Mouse (Mus musculus) heart, postnatal 0 days (tissue): ENCODE measurements around the gene Serpina6. TPM values are rescaled to one million over a fixed set of nuclear protein-coding genes. Genes with fewer than 3 reads are reported as not detected.

ENCODE experiments used
- ATAC-seq: fragments of 200-750 bp; cut with Nextera tagmentation; 2 replicates; pipeline ENCODE4 v1.8.0; 2017; ENCODE audit warnings: low read depth, moderate number of reproducible peaks, moderate library complexity; ENCODE audit not compliant: insufficient read depth
- DNase-seq: peaks from one replicate; pipeline ENCODE4 v3.0.0-alpha.2; 2016; ENCODE audit warnings: low spot score
- H3K27ac ChIP-seq: fragments of 300-500 bp; sonication (generic); 2 replicates; pipeline ENCODE4 v1.5.1; 2014; ENCODE audit warnings: low read depth, mild to moderate bottlenecking
- H3K27me3 ChIP-seq: fragments of 300-500 bp; sonication (generic); 2 replicates; pipeline ENCODE4 v1.6.1; 2014; ENCODE audit warnings: low read length, mixed read lengths; ENCODE audit not compliant: control insufficient read depth, insufficient read depth
- H3K36me3 ChIP-seq: fragments of 300-500 bp; sonication (generic); replicated peaks from 2 replicates; pipeline ENCODE4 v1.6.1; 2014; ENCODE audit warnings: low read length, mixed read lengths; ENCODE audit not compliant: control insufficient read depth, insufficient read depth
- H3K4me1 ChIP-seq: fragments of 300-500 bp; sonication (generic); 2 replicates; pipeline ENCODE4 v1.6.1; 2014; ENCODE audit warnings: antibody characterized with exemption; ENCODE audit not compliant: control insufficient read depth, insufficient read depth
- H3K4me2 ChIP-seq: fragments of 300-500 bp; sonication (generic); 2 replicates; pipeline ENCODE4 v1.6.1; 2014; ENCODE audit warnings: low read depth, mild to moderate bottlenecking, low read length, moderate library complexity
- H3K4me3 ChIP-seq: fragments of 300-500 bp; sonication (generic); 2 replicates; pipeline ENCODE4 v1.5.1; 2014; ENCODE audit warnings: low read depth, low read length
- H3K9ac ChIP-seq: fragments of 300-500 bp; sonication (generic); replicated peaks from 2 replicates; pipeline ENCODE4 v1.6.1; 2014; ENCODE audit warnings: low read depth, low read length, mixed read lengths
- H3K9me3 ChIP-seq: fragments of 300-500 bp; sonication (generic); replicated peaks from 2 replicates; pipeline ENCODE4 v1.6.1; 2016; ENCODE audit warnings: low read length; ENCODE audit not compliant: control insufficient read depth
- CTCF ChIP-seq: IDR thresholded peaks from 2 replicates; pipeline ENCODE4 v1.5.1; 2016; ENCODE audit warnings: antibody characterized with exemption, control low read depth, low read depth
- EP300 ChIP-seq: IDR thresholded peaks from 2 replicates; pipeline ENCODE4 v1.6.1; 2016; ENCODE audit warnings: antibody characterized with exemption, low read depth
- WGBS: fragments of 180-500 bp; shearing (Covaris S2); extraction: QIAGEN DNeasy Blood & Tissue Kit; methylation state at CpG from one replicate; pipeline ENCODE4 v1.1.7; 2014; 5-methylcytosine and 5-hydroxymethylcytosine counted together
- polyA plus RNA-seq: library from polyadenylated mRNA; unstranded; fragments of >200 nt; fragmentation: Nextera tagmentation; extraction: Ambion mirVana; gene quantifications from 2 replicates; pipeline ENCODE4 v1.2.1, GENCODE M21; 2015
- total RNA-seq: library from RNA; depleted of rRNA; stranded (reverse); fragments of >200 nt; gene quantifications from 2 replicates; pipeline ENCODE4 v1.2.3, GENCODE M21; 2014; ENCODE audit warnings: low replicate concordance; rRNA removed

Serpina6 gene
- total and polyA plus RNA-seq, 2 experiments from 2014 or later, result not detected

DNA sequence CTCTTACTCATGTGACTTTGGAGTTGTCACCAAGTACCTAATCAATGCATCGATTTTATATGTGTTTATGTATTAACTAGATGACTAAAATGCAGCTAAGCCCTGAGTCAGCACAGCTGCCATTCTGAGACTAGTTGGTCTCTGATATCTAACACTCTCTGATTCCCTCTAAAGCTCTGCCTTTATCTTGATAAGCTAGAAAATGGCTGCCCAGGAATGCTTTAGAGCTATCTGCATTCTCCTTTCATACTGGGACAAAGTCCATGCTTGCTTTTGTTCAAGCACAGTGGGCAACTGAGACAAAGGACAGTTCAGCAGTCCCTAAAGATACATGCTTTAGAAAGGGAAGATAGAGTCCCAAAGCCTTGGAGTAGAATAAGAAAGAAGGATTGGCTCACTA, 41.9 kb downstream of the Serpina6 start:
- no peaks in the 10 kb centered on the region for H3K36me3 ChIP-seq
- 69% methylated on average over 1 of the region's 1 CpGs for WGBS

DNA sequence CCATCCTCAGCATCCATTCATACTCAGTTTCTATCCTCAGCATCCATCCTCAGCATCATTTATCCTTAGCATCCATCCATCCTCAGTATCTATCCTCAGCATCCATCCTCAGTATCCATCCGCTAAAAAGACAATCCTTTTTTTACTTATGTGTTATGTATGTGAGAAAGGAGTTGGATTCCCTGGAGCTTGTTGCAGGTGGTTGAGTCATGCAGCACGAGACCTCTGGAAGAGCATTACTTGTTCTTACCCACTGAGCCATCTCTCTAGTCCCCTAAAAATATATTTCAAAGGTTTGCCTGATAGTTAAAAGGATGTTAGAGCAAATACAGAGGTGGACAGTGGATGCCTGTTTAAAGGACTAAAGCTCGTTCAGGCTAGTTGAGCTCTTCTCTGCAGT, 55.2 kb downstream of the Serpina6 start:
- TF ChIP-seq EP300 (no peak), CTCF (no peak)
- DNase-seq (no peak), ATAC-seq (no peak)
- 78% methylated on average over 3 of the region's 3 CpGs for WGBS
- Histone ChIP-seq H3K27ac (no peak overlapping the region), H3K27me3 (no peaks in the 10 kb centered on the region), H3K9me3 (no peaks in the 10 kb centered on the region), H3K4me3 (no peak overlapping the region), H3K36me3 (no peaks in the 10 kb centered on the region), H3K4me1 (no peaks in the 10 kb centered on the region), H3K9ac (no peak overlapping the region), H3K4me2 (no peak overlapping the region)

More for the DNA sequence above, 41.9 kb downstream of the Serpina6 start:
- no peak for TF ChIP-seq EP300
- TF ChIP-seq CTCF, result no peak
- Histone ChIP-seq H3K27me3 (no peaks in the 10 kb centered on the region), H3K9me3 (no peaks in the 10 kb centered on the region), H3K4me2 (no peak overlapping the region), H3K27ac (no peak overlapping the region), H3K4me3 (no peak overlapping the region), H3K4me1 (no peaks in the 10 kb centered on the region), H3K9ac (no peak overlapping the region)
- DNase-seq, result no peak
- ATAC-seq, result no peak

DNA sequence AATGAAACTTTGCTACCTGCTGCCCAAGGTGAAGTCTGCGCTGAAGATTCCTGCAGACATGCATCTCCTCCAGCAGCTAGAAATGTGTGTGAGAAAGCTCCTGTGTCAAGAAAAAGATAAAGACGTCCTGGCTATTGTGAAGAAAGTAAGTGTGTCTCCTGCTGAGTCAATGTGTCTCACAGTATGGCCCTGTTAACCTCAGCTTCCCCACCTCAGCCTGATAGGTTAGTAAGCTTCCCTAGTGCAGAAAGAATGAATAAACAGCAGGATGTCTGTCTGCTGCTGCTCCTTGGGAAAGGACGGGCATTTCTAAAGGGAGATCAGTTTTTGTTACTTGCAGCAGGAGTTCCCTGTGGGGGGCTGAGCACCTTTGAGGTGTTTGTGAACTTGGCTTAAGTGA, 56.6 kb downstream of the Serpina6 start:
- Histone ChIP-seq H3K4me3 (no peak overlapping the region), H3K4me2 (no peak overlapping the region), H3K27ac (no peak overlapping the region), H3K9me3 (no peaks in the 10 kb centered on the region), H3K27me3 (no peaks in the 10 kb centered on the region), H3K4me1 (no peaks in the 10 kb centered on the region), H3K36me3 (no peaks in the 10 kb centered on the region), H3K9ac (no peak overlapping the region)
- ATAC-seq (no peak), DNase-seq (no peak)
- WGBS, result 19% methylated on average over 3 of the region's 3 CpGs
- TF ChIP-seq CTCF (no peak), EP300 (no peak)

DNA sequence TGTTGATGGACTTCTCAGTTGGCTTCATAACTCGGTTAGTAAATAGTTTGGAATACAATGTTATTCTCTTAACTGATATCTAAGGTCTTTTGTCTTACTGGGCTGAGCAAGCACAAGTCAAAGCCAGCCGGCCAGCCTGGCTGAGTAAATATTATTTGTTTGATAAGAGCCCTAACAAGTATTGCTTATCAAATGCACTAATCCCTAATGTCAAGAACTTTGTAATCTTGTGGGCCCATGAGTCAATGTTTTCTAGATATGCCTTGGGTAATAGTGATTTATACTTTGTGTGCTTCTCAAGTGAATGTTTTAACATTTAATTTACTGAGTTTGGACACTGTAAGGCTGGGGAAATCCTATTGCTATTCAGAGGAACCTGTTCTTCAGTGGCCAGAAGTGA, 58.6 kb downstream of the Serpina6 start:
- no peak overlapping the region for H3K27ac ChIP-seq
- no peak overlapping the region for H3K9ac ChIP-seq
- no peaks in the 10 kb centered on the region for H3K9me3 ChIP-seq
- DNase-seq, result no peak
- TF ChIP-seq CTCF, result no peak
- no peak for TF ChIP-seq EP300
- 20% methylated on average over 2 of the region's 2 CpGs for WGBS
- no peak overlapping the region for H3K4me3 ChIP-seq
- H3K27me3 ChIP-seq, result no peaks in the 10 kb centered on the region
- H3K36me3 ChIP-seq, result no peaks in the 10 kb centered on the region
- H3K4me2 ChIP-seq, result no peak overlapping the region
- no peaks in the 10 kb centered on the region for H3K4me1 ChIP-seq
- no peak for ATAC-seq

Other genes starting within 250 kb of the Serpina6 start
- 2.5 and 2.8 TPM in 2 replicates for gene 9330161L09Rik, start 249.4 kb downstream of the Serpina6 start, total RNA-seq
- gene 9330161L09Rik, start 249.4 kb downstream of the Serpina6 start, polyA plus RNA-seq, result 0.27 and 0.34 TPM in 2 replicates
- 86.1 and 165 TPM in 2 replicates for gene Ddx24, start 231.4 kb downstream of the Serpina6 start, total RNA-seq
- gene Ddx24, start 231.4 kb downstream of the Serpina6 start, polyA plus RNA-seq, result 80.0 and 95.3 TPM in 2 replicates
- gene Ifi27, start 223.0 kb downstream of the Serpina6 start, total RNA-seq, result 39.5 and 47.2 TPM in 2 replicates
- gene Ifi27, start 223.0 kb downstream of the Serpina6 start, polyA plus RNA-seq, result 30.4 and 30.8 TPM in 2 replicates
- 65.8 and 156 TPM in 2 replicates for gene Ifi27l2a, start 213.5 kb downstream of the Serpina6 start, total RNA-seq
- gene Ifi27l2a, start 213.5 kb downstream of the Serpina6 start, polyA plus RNA-seq, result 51.0 and 68.2 TPM in 2 replicates
- not detected in 2 replicates for gene Ifi27l2b, start 200.0 kb downstream of the Serpina6 start, total RNA-seq
- gene Ifi27l2b, start 200.0 kb downstream of the Serpina6 start, polyA plus RNA-seq, result 0.29 and 0.63 TPM in 2 replicates
- gene Ppp4r4, start 124.9 kb downstream of the Serpina6 start, total RNA-seq, result 1.1 TPM in 1 of 2 replicates, not detected in the other
- gene Ppp4r4, start 124.9 kb downstream of the Serpina6 start, polyA plus RNA-seq, result 0.05 and 0.12 TPM in 2 replicates
- gene Serpina10, start 25.8 kb downstream of the Serpina6 start, total RNA-seq, result not detected in 2 replicates
- not detected in 2 replicates for gene Serpina10, start 25.8 kb downstream of the Serpina6 start, polyA plus RNA-seq
- gene Serpina16, start 18.9 kb upstream of the Serpina6 start, total RNA-seq, result not detected in 2 replicates
- not detected in 2 replicates for gene Serpina16, start 18.9 kb upstream of the Serpina6 start, polyA plus RNA-seq
- not detected in 2 replicates for gene Serpina1f, start 38.3 kb upstream of the Serpina6 start, total RNA-seq
- gene Serpina1f, start 38.3 kb upstream of the Serpina6 start, polyA plus RNA-seq, result not detected in 2 replicates
- 0.73 TPM in 1 of 2 replicates, not detected in the other for gene Serpina1d, start 116.4 kb upstream of the Serpina6 start, total RNA-seq
- gene Serpina1d, start 116.4 kb upstream of the Serpina6 start, polyA plus RNA-seq, result 0.11 TPM in 1 of 2 replicates, not detected in the other
- gene Serpina1b, start 173.2 kb upstream of the Serpina6 start, total RNA-seq, result 2.7 and 4.0 TPM in 2 replicates
- 0.11 and 0.23 TPM in 2 replicates for gene Serpina1b, start 173.2 kb upstream of the Serpina6 start, polyA plus RNA-seq
- 0.88 and 7.1 TPM in 2 replicates for gene Serpina1a, start 206.3 kb upstream of the Serpina6 start, total RNA-seq
- gene Serpina1a, start 206.3 kb upstream of the Serpina6 start, polyA plus RNA-seq, result 0.08 TPM in 1 of 2 replicates, not detected in the other
- gene Serpina1c, start 247.7 kb upstream of the Serpina6 start, total RNA-seq, result not detected in 2 replicates
- gene Serpina1c, start 247.7 kb upstream of the Serpina6 start, polyA plus RNA-seq, result not detected in 2 replicates